Mouse (Mus musculus) hindbrain, embryonic 10.5 days (tissue): ENCODE measurements at regions not wholly inside any gene's neighbourhood (a gene's known extent, or its start where the extent isn't known, plus 50 kb on each side); places are given as distances from the start of the nearest gene placed in this dataset.
A peak's percentile ranks its signal among the peaks of the same experiment; 100 is the strongest.

ENCODE experiments used
- DNase-seq: peaks from one replicate; pipeline ENCODE4 v3.0.0-alpha.2; 2017; ENCODE audit warnings: low spot score
- H3K27ac ChIP-seq: fragments of 300-500 bp; sonication (generic); 2 replicates; pipeline ENCODE4 v1.5.1; 2016; ENCODE audit warnings: mild to moderate bottlenecking, moderate library complexity
- H3K27me3 ChIP-seq: fragments of 300-500 bp; sonication (generic); 2 replicates; pipeline ENCODE4 v1.6.1; 2016; ENCODE audit warnings: mild to moderate bottlenecking; ENCODE audit not compliant: poor library complexity, insufficient read depth, severe bottlenecking
- H3K36me3 ChIP-seq: fragments of 300-500 bp; sonication (generic); 2 replicates; pipeline ENCODE4 v1.6.1; 2016; ENCODE audit warnings: mild to moderate bottlenecking, moderate library complexity
- H3K4me1 ChIP-seq: fragments of 300-500 bp; sonication (generic); replicated peaks from 2 replicates; pipeline ENCODE4 v1.6.1; 2016; ENCODE audit warnings: mild to moderate bottlenecking
- H3K4me3 ChIP-seq: fragments of 300-500 bp; sonication (generic); 2 replicates; pipeline ENCODE4 v1.5.1; 2016; ENCODE audit warnings: mild to moderate bottlenecking, moderate library complexity
- H3K9me3 ChIP-seq: fragments of 300-500 bp; sonication (generic); 2 replicates; pipeline ENCODE4 v1.6.1; 2016; ENCODE audit warnings: mild to moderate bottlenecking, moderate library complexity
- WGBS: fragments of 180-500 bp; shearing (Covaris S2); methylation state at CpG from one replicate; pipeline ENCODE4 v1.1.7; 2016; 5-methylcytosine and 5-hydroxymethylcytosine counted together

GRCm38 (mm10) chr2:47879071-47879470, 934.8 kb upstream of the Acvr2a start:
- WGBS = 93% methylated on average over 2 of the region's 2 CpGs
- DNase-seq = no peak
- H3K27me3 ChIP-seq = no peaks in the 10 kb centered on the region

GRCm38 (mm10) chr2:47879796-47880195, 934.1 kb upstream of the Acvr2a start:
- H3K4me1 ChIP-seq = no peaks in the 10 kb centered on the region
- 95% methylated on average over 1 of the region's 1 CpGs for WGBS
- no peak overlapping the region for H3K27ac ChIP-seq

More at GRCm38 (mm10) chr2:47879071-47879470, 934.8 kb upstream of the Acvr2a start:
- H3K27ac ChIP-seq = no peak overlapping the region
- no peaks in the 10 kb centered on the region for H3K4me1 ChIP-seq
- no peaks in the 10 kb centered on the region for H3K36me3 ChIP-seq
- no peaks in the 10 kb centered on the region for H3K9me3 ChIP-seq
- no peak overlapping the region for H3K4me3 ChIP-seq

GRCm38 (mm10) chr2:47888166-47888565, 925.7 kb upstream of the Acvr2a start:
- DNase-seq = no peak
- Histone ChIP-seq H3K27ac (no peak overlapping the region), H3K9me3 (no peaks in the 10 kb centered on the region), H3K36me3 (no peaks in the 10 kb centered on the region), H3K4me3 (no peak overlapping the region), H3K4me1 (0 out of 2 replicates have a peak, but pooled peaks cover 7% of the 10 kb centered on the region), H3K27me3 (no peaks in the 10 kb centered on the region)
- WGBS = 77% methylated on average over 1 of the region's 1 CpGs

More at GRCm38 (mm10) chr2:47879796-47880195, 934.1 kb upstream of the Acvr2a start:
- Histone ChIP-seq H3K27me3 (no peaks in the 10 kb centered on the region), H3K36me3 (no peaks in the 10 kb centered on the region), H3K9me3 (no peaks in the 10 kb centered on the region), H3K4me3 (no peak overlapping the region)
- DNase-seq = no peak

DNA sequence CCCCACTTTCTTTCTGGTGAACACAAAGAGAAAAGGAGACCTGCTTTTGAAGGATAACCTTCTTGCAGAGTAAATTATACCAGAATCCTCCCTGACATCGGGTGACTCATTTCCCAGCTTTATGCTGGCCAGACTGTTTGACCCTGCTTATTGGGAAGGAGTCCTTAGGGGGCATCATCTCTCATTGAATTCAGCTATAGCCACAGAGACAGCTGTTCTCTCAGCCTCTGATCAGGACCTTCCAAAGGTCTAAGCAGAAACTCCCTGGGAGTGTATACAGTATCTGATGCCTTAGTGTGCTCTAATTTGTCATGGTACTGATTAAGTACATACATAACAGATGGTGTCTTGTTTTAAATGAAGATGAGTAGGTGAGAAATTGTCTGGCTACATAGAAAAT, 922.5 kb upstream of the Acvr2a start:
- Histone ChIP-seq H3K36me3 (no peaks in the 10 kb centered on the region), H3K4me1 (0 out of 2 replicates have a peak, but pooled peaks cover 7% of the 10 kb centered on the region), H3K9me3 (no peaks in the 10 kb centered on the region), H3K4me3 (no peak overlapping the region), H3K27ac (no peak overlapping the region), H3K27me3 (no peaks in the 10 kb centered on the region)
- WGBS = 51% methylated on average over 1 of the region's 1 CpGs
- DNase-seq = peak; percentile 2

DNA sequence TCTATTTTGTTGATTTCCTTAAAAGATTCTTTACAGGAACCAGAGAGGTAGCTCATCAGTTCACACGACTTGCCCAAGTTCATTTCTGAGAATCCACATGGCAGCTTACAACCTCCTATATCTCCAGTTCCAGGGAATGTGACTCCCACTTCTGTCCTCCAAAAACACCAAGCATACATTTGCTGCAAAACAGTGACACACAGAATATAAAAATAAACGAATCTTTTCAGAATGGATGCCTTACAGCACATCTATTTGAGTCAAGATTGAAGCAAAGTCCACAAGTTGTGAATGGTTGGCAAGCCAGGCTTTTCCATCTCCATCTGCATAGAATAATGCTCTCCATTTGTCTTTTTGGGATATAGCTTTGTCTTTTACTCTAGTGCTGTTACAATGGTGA, 921.0 kb upstream of the Acvr2a start:
- no peak for DNase-seq
- H3K27ac ChIP-seq = no peak overlapping the region
- no peaks in the 10 kb centered on the region for H3K27me3 ChIP-seq
- H3K4me3 ChIP-seq = no peak overlapping the region
- no peaks in the 10 kb centered on the region for H3K9me3 ChIP-seq
- H3K36me3 ChIP-seq = no peaks in the 10 kb centered on the region
- H3K4me1 ChIP-seq = 0 out of 2 replicates have a peak, but pooled peaks cover 7% of the 10 kb centered on the region
- 84% methylated on average over 2 of the region's 2 CpGs for WGBS

- DNase-seq = no peak
- 0 out of 2 replicates have a peak, but pooled peaks cover 7% of the 10 kb centered on the region for H3K4me1 ChIP-seq
- no peak overlapping the region for H3K27ac ChIP-seq
- no peaks in the 10 kb centered on the region for H3K36me3 ChIP-seq
- H3K9me3 ChIP-seq = no peaks in the 10 kb centered on the region
- no peaks in the 10 kb centered on the region for H3K27me3 ChIP-seq
- H3K4me3 ChIP-seq = no peak overlapping the region
These were observed 919.1 kb upstream of the Acvr2a start for GRCm38 (mm10) chr2:47894806-47895205.

DNA sequence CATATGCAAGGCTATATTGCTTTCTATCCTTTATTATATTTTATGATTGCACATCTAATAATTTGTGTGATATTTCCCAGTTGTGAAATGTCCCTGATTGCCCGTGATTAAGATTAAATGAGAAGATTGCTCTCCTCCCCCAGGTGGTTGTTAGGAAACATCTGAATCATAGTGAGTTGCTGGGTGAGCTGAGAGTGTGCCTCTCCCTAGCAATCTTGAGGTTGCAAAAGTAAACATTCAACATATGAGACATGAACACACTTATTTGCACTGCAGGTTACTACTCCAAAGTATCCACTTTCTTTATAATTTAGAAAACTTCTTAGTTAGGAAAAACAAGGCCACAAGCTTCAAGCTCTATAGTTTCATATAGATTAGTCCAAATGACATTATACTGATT, 899.6 kb upstream of the Acvr2a start:
- Histone ChIP-seq H3K36me3 (no peaks in the 10 kb centered on the region), H3K9me3 (no peaks in the 10 kb centered on the region), H3K4me3 (no peak overlapping the region), H3K27ac (no peak overlapping the region), H3K27me3 (no peaks in the 10 kb centered on the region), H3K4me1 (no peaks in the 10 kb centered on the region)
- no peak for DNase-seq
- WGBS = 92% methylated on average over 1 of the region's 1 CpGs

- no peak for DNase-seq
- Histone ChIP-seq H3K27me3 (no peaks in the 10 kb centered on the region), H3K27ac (no peak overlapping the region), H3K4me1 (no peaks in the 10 kb centered on the region), H3K4me3 (no peak overlapping the region), H3K36me3 (no peaks in the 10 kb centered on the region), H3K9me3 (no peaks in the 10 kb centered on the region)
- WGBS = 85% methylated on average over 4 of the region's 4 CpGs
These were observed 898.9 kb upstream of the Acvr2a start for GRCm38 (mm10) chr2:47914986-47915485.

- no peaks in the 10 kb centered on the region for H3K9me3 ChIP-seq
- no peak for DNase-seq
- no peak overlapping the region for H3K27ac ChIP-seq
These were observed 890.9 kb upstream of the Acvr2a start for GRCm38 (mm10) chr2:47922965-47923364.

DNA sequence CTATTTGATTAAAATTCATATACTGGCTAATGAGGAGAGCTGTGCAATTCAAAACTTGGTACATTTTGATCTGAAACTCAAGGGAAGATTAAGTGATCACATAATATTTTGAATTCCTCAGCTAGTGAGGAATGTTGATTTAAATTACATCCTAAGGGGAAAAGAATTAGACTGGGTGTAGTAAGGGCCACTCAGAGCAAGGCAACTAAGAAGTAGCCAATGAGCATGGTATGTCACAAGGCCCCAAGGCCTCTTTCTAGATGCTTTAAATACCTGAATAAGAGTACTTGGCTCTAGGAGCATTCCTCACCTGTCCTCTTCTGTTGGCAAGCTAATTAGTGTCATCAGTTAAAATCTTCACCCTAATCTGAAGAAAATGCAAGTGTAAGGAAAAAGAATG, 887.3 kb upstream of the Acvr2a start:
- Histone ChIP-seq H3K27ac (no peak overlapping the region), H3K4me3 (no peak overlapping the region), H3K4me1 (no peaks in the 10 kb centered on the region), H3K9me3 (no peaks in the 10 kb centered on the region), H3K27me3 (no peaks in the 10 kb centered on the region), H3K36me3 (no peaks in the 10 kb centered on the region)
- no peak for DNase-seq

More at GRCm38 (mm10) chr2:47922965-47923364, 890.9 kb upstream of the Acvr2a start:
- Histone ChIP-seq H3K4me1 (no peaks in the 10 kb centered on the region), H3K4me3 (no peak overlapping the region), H3K36me3 (no peaks in the 10 kb centered on the region), H3K27me3 (no peaks in the 10 kb centered on the region)

GRCm38 (mm10) chr2:47945061-47945460, 868.8 kb upstream of the Acvr2a start:
- Histone ChIP-seq H3K4me3 (no peak overlapping the region), H3K36me3 (no peaks in the 10 kb centered on the region), H3K4me1 (no peaks in the 10 kb centered on the region), H3K9me3 (no peaks in the 10 kb centered on the region), H3K27me3 (no peaks in the 10 kb centered on the region), H3K27ac (no peak overlapping the region)
- DNase-seq = no peak

- WGBS = 84% methylated on average over 1 of the region's 1 CpGs
- H3K36me3 ChIP-seq = no peaks in the 10 kb centered on the region
- H3K27me3 ChIP-seq = no peaks in the 10 kb centered on the region
- no peak overlapping the region for H3K4me3 ChIP-seq
- H3K4me1 ChIP-seq = no peaks in the 10 kb centered on the region
- H3K27ac ChIP-seq = no peak overlapping the region
- no peaks in the 10 kb centered on the region for H3K9me3 ChIP-seq
- DNase-seq = no peak
These were observed 822.8 kb upstream of the Acvr2a start for GRCm38 (mm10) chr2:47991132-47991531.

GRCm38 (mm10) chr2:47994185-47994584, 819.7 kb upstream of the Acvr2a start:
- H3K36me3 ChIP-seq = no peaks in the 10 kb centered on the region
- H3K9me3 ChIP-seq = no peaks in the 10 kb centered on the region
- no peaks in the 10 kb centered on the region for H3K27me3 ChIP-seq
- no peak overlapping the region for H3K27ac ChIP-seq
- 76% methylated on average over 5 of the region's 5 CpGs for WGBS
- H3K4me1 ChIP-seq = no peaks in the 10 kb centered on the region
- H3K4me3 ChIP-seq = no peak overlapping the region
- DNase-seq = peak; percentile 6

DNA sequence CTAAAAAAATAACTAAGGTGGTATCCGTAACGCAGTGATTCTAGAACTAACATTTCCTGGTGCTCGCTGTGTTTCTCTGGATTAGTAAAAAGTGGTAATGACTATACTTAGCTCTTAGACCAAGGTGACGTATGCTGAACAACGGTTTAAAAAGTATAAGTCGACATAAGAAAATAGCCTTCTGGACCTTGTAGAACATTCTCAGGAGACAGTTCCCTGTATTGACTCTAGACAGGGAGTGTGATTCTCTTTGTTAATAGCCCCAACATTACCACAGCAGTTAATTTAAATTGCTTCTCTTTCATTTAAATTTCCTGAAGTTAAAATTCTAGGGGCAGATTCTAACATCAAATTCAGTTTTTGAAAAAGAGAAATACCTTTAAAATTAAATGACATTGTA, 812.7 kb upstream of the Acvr2a start:
- 90% methylated on average over 6 of the region's 6 CpGs for WGBS
- Histone ChIP-seq H3K27me3 (no peaks in the 10 kb centered on the region), H3K27ac (no peak overlapping the region), H3K9me3 (no peaks in the 10 kb centered on the region), H3K36me3 (no peaks in the 10 kb centered on the region), H3K4me1 (no peaks in the 10 kb centered on the region), H3K4me3 (no peak overlapping the region)
- DNase-seq = no peak
